Comparison of ENCODE assay signal across 29 mouse cellular contexts in genomic region chr13:108322466-108322865, GRCm38 (mm10).
"Had no signal": no experiment of that assay in that cellular context is flagged by ENCODE, and none has a peak within 500 bp of the region (broad histone marks: within the 10 kb centered on the region; RNA-seq: fewer than 3 reads in every experiment).

No protein-coding gene starts in this region.

- H3K27ac ChIP-seq: heart, embryonic 13.5 days; heart, embryonic 15.5 days; hindbrain, embryonic 10.5 days; hindbrain, embryonic 12.5 days; hindbrain, embryonic 13.5 days; hindbrain, embryonic 14.5 days; hindbrain, embryonic 15.5 days; hindbrain, postnatal 0 days; intestine, embryonic 15.5 days; kidney, embryonic 15.5 days; kidney, postnatal 0 days; layer of hippocampus, adult 2 months; left cerebral cortex, adult 2 months had no signal

- H3K4me3 ChIP-seq: heart, embryonic 12.5 days; heart, embryonic 13.5 days; heart, embryonic 15.5 days; hindbrain, embryonic 10.5 days; hindbrain, embryonic 12.5 days; hindbrain, embryonic 13.5 days; hindbrain, embryonic 15.5 days; intestine, embryonic 15.5 days; kidney, embryonic 15.5 days; layer of hippocampus, adult 2 months; left cerebral cortex, adult 2 months had no signal

- H3K4me1 ChIP-seq: heart, embryonic 12.5 days; heart, embryonic 15.5 days; hindbrain, embryonic 12.5 days; hindbrain, embryonic 13.5 days; hindbrain, embryonic 15.5 days had no signal

- DNase-seq: heart, postnatal 10 days; heart, postnatal 14 days; heart, postnatal 36 days; kidney, adult 11 months; kidney, adult 18-20 months; kidney, adult 2 months; kidney, adult 8-10 months; kidney, adult 9 months; kidney, postnatal 10 days; kidney, postnatal 14 days; kidney, postnatal 25 days; kidney, postnatal 36 days; kidney, postnatal 4 days; layer of hippocampus, adult 9-11 months; layer of hippocampus, postnatal 36 days had no signal

- H3K27me3 ChIP-seq: hindbrain, embryonic 12.5 days; hindbrain, embryonic 13.5 days; hindbrain, embryonic 15.5 days; intestine, embryonic 15.5 days; kidney, embryonic 15.5 days had no signal

- H3K36me3 ChIP-seq: hindbrain, embryonic 13.5 days; hindbrain, embryonic 15.5 days; intestine, embryonic 15.5 days had no signal

- H3K9me3 ChIP-seq: heart, embryonic 13.5 days; heart, embryonic 15.5 days; hindbrain, embryonic 10.5 days; hindbrain, embryonic 12.5 days; hindbrain, embryonic 13.5 days; hindbrain, embryonic 15.5 days; intestine, embryonic 15.5 days; kidney, embryonic 15.5 days had no signal
